Mouse (Mus musculus) embryonic fibroblast, embryonic 13.5 days (primary cell): ENCODE data around the gene Myh14.

Experiments
- CTCF ChIP-seq: IDR thresholded peaks from 2 replicates; pipeline ENCODE4 v1.5.1; 2011; ENCODE audit warnings: mild to moderate bottlenecking, control low read depth, low read length, moderate library complexity, borderline replicate concordance; ENCODE audit not compliant: insufficient read depth
- POLR2A ChIP-seq: IDR thresholded peaks from 2 replicates; pipeline ENCODE4 v1.6.1; 2011; ENCODE audit warnings: low read depth, mild to moderate bottlenecking, control low read depth, low read length, moderate library complexity

DNA sequence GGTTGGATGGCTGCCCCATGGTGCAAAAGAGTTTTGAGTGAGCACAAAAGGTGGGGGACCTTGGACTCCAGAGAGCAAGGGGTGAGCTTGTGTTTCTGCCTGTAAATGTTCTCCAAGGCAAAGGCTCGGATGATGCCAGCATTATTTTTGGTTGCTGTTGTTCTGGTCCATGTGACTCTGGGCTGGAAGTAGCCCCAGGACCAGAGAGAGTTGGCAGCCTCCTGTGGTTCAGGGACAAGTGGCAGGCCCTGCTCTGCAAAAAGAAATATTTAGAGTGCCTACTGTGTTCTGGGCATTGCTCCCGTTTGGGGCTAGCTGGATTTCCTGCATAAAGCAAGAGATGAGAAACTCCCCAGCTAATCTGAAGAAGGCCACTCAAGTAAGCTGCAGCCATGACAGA, 6.0 kb upstream of the Myh14 start:
- TF ChIP-seq POLR2A (no peak), CTCF (no peak)
